Mouse (Mus musculus) mouse trophoblast stem cell (cell line): ENCODE results near the gene Strc.

ENCODE experiments used
- in situ Hi-C, 2 experiments: fragments of 300-500 bp; cut with MseI, MboI; formaldehyde crosslinking; loops; 2 replicates in 1 of 2; 3 replicates in 1 of 2; pipeline ENCODE4 v1.15.1; 2025

Strc gene

GRCm38 (mm10) chr2:121354820-121355592, 32.0 kb downstream of the Strc start, which contains the start of gene Ppip5k1:
Gene Ppip5k1 (minus strand): TSS chr2:121355396.
- in situ Hi-C loops: no loop called here

- in situ Hi-C loops: no loop called here
These were observed 32.6 kb downstream of the Strc start for GRCm38 (mm10) chr2:121354378-121354777.

- in situ Hi-C loops: no loop called here
These were observed 33.8 kb downstream of the Strc start for GRCm38 (mm10) chr2:121353156-121353555.

GRCm38 (mm10) chr2:121339057-121339456, 47.9 kb downstream of the Strc start:
- in situ Hi-C loops: no loop called here

GRCm38 (mm10) chr2:121329492-121329891, 57.5 kb downstream of the Strc start:
- in situ Hi-C loops: no loop called here

- in situ Hi-C loops: no loop called here
These were observed 63.1 kb downstream of the Strc start for GRCm38 (mm10) chr2:121323693-121324470.

GRCm38 (mm10) chr2:121323041-121323440, 63.9 kb downstream of the Strc start:
- in situ Hi-C loops: no loop called here

GRCm38 (mm10) chr2:121316278-121316677, 70.7 kb downstream of the Strc start:
- in situ Hi-C loops: no loop called here
